Mouse (Mus musculus) frontal cortex, postnatal 10 days (tissue): ENCODE measurements around the gene Cd180.
A peak's percentile ranks its signal among the peaks of the same experiment; 100 is the strongest.
"Not testable (repeated sequence)": the region's sequence is repeated elsewhere in the genome, so short reads cannot be mapped to it uniquely, and the experiment has no call there.

Experiments
- DNase-seq, 2 experiments: peaks; one replicate each; pipeline ENCODE4 v3.0.0; 2022; ENCODE audit warnings: low spot score in 2 of 2, mixed read lengths in 1 of 2

Gene Cd180

DNA sequence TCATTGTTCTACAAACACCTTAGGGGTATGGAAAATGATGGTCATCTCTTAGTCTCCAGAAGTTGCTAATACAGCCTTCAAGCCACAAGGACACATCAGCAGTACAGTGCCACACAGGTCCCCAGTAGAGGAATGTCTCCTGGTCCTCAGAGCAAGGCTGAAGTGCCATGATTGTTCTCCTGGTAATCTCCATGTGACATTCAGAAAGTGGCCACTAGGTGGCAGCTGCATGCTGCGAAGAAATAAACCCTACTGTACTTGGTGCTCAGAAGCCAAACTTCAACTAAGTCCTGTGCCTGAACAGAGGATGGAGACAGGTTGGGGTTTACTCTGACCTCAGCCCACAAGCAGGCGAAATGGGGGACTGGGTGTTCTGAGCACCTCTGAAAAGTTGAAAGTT, 14.9 kb upstream of the Cd180 start:
- peak in 1 of 2 experiments; percentile 78 for DNase-seq

DNA sequence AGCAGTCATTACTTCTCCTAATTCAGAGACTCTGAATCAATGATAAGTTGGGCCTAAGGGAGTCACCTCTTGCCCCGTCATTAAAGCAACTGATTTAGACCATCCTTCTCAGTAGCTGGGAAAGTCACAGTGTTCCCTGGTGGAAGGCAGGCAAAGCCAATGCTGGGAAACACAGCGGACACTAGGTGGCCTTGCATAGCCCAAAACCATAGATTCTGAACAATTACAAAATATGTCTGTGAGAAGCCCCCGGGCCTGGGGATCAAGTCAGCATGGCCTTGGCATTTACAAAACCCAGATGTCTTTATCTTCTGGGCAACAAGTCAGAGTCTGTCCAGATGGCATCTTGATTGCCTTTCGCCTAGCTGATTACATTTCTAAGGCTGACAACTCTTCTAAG, 8.5 kb upstream of the Cd180 start:
- DNase-seq, result no peak

GRCm38 (mm10) chr13:102688121-102688520, 5.2 kb upstream of the Cd180 start:
- DNase-seq, result no peak

GRCm38 (mm10) chr13:102689201-102690090, 3.9 kb upstream of the Cd180 start:
- DNase-seq, result no peak

- no peak for DNase-seq
Measured at GRCm38 (mm10) chr13:102690184-102690583, 3.2 kb upstream of the Cd180 start.

GRCm38 (mm10) chr13:102691408-102692150, 1.8 kb upstream of the Cd180 start:
- DNase-seq, result no peak

- no peak for DNase-seq
Measured at GRCm38 (mm10) chr13:102694154-102694553, 796 bp downstream of the Cd180 start.

DNA sequence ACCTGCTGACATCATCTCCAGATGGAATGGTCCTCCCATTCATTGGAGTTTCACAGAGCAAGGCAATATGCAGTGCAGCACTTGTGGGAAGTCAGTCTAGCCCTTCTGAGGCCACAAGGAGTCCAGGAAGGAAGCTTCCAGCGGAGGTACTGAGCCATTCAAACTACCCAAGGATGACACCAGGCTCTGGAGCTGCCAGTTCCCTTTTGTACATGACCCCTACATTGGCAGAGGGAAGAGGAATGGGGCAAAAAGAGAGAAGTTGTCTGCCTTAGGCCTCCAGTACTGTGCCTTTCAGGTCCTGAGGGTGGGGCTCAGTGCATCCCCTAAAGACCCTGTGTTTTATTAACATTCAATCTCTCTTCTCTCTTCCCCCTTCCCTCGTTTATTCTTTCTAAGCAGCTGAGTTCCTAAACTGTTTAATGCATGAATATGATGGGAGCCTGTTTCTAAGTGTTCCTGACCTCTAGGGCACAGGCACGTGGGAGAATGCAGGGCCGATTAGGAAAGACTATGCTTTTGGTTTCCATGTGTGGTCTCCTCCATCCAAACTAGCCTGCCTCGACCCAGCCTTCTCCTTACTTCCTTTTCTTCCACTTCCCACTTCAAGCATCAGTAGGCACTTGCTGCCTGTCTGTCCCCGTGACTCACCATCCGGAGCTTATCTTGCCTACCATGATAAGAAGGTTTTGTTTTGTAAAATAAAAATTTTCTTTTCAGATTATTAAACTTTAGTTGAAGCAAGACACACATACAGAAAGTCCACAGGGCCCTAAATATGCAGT, 2.0 kb downstream of the Cd180 start:
- DNase-seq, result no peak

GRCm38 (mm10) chr13:102698335-102698734, 5.0 kb downstream of the Cd180 start:
- no peak for DNase-seq

- peak; percentile 25 to 56 for DNase-seq
Measured at GRCm38 (mm10) chr13:102698751-102699323, 5.5 kb downstream of the Cd180 start.

GRCm38 (mm10) chr13:102700176-102700575, 6.8 kb downstream of the Cd180 start:
- DNase-seq, result no peak

DNA sequence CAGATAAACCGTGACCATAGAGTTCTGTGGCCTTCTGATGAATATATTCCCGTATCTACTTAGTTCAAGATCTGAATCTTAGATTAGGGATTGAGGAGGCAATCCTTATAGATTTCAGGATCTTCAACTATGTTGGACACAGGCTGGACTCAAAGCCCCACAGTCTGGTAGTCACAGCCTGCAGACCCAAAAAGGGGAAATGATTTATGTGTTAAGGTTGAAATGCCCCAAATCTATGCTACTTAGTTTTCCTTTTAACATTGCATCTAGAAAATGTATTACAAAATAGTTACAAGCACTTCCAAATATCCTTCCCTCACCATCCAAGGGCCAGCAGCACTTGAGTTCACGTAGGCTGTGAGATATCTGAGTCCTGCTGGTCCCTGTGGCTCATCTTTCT, 7.4 kb downstream of the Cd180 start:
- DNase-seq, result no peak

DNA sequence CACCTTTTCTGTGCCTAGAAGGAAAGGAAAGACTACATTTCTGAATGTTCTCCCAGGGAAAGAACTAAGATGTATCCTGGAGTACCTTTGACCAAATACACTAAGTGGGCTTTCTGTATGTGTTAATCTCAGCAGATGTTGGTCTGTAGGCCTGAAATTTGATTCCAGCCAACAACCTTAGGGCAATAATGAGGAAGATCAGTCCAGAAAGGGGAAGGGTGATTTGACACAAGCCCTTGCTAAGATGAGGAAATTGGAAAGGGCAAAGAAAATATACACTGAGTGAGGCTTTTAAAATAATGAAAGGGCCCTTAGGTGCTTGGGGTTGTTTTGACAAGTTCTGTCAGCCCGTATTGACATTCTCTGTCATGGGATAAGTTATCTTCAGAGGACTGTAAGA, 23.6 kb downstream of the Cd180 start:
- no peak for DNase-seq

- DNase-seq, result no peak
Measured at GRCm38 (mm10) chr13:102725416-102725815, 32.1 kb downstream of the Cd180 start.

- no peak for DNase-seq
Measured at GRCm38 (mm10) chr13:102725906-102726305, 32.5 kb downstream of the Cd180 start.

GRCm38 (mm10) chr13:102726876-102727275, 33.5 kb downstream of the Cd180 start:
- DNase-seq, result no peak

GRCm38 (mm10) chr13:102728035-102728434, 34.7 kb downstream of the Cd180 start:
- DNase-seq, result no peak

DNA sequence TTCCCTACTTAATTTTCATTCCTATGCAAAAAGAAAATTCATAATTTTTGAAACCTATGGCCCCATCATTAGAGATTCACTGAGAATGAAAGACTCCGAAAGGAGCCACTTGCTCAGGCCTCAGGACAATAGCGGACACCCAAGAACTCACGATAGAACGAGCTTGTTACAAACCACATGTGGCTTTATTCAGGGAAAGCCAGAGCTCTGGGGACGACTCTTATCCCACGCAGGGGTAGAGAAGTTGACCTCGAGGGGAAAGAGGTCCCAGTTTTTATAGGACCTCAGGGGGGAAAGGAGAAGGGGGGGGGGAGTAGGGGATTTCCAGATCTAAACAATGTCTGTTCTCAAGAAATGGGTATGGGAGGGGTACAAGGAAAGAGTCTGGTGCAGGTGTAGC, 35.6 kb downstream of the Cd180 start:
- DNase-seq, result not testable (repeated sequence)

- DNase-seq, result no peak
Measured at GRCm38 (mm10) chr13:102733063-102733462, 39.7 kb downstream of the Cd180 start.

DNA sequence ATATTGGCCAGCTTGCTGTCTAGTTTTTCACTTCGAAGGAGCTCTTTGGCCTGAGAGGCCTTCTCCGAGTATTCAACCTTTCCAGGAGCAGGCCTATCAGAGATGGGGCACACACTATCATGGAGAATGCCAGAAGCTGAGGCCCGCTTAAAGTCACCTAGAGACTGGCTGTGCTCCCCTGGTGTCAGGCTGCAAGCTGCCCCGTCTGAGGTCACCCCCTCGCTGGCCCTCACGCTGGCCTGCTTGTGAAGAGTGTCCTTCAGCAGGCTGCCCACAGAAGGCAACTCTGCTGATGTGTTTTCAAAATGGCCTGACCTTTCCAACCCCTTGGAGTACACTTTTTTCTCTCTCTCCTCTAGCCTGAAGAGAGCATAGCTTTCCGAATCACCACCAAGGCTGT, 44.5 kb downstream of the Cd180 start:
- no peak for DNase-seq

GRCm38 (mm10) chr13:102739720-102740535, 46.6 kb downstream of the Cd180 start:
- no peak for DNase-seq
